Mouse (Mus musculus) B cell, adult 2 months (primary cell): ENCODE results near the gene Esrrg.

Experiments used
- DNase-seq, 2 experiments: peaks; one replicate each; pipeline ENCODE4 v3.0.0; 2022

Esrrg gene

GRCm38 (mm10) chr1:188008476-188008875 lies 399.9 kb downstream of the Esrrg start:
- no peak for DNase-seq

- DNase-seq: no peak
Observed at GRCm38 (mm10) chr1:188009868-188010267, 401.3 kb downstream of the Esrrg start.

- DNase-seq: no peak
Observed at GRCm38 (mm10) chr1:188010860-188011259, 402.3 kb downstream of the Esrrg start.

- no peak for DNase-seq
Observed at GRCm38 (mm10) chr1:188014411-188014810, 405.8 kb downstream of the Esrrg start.

DNA sequence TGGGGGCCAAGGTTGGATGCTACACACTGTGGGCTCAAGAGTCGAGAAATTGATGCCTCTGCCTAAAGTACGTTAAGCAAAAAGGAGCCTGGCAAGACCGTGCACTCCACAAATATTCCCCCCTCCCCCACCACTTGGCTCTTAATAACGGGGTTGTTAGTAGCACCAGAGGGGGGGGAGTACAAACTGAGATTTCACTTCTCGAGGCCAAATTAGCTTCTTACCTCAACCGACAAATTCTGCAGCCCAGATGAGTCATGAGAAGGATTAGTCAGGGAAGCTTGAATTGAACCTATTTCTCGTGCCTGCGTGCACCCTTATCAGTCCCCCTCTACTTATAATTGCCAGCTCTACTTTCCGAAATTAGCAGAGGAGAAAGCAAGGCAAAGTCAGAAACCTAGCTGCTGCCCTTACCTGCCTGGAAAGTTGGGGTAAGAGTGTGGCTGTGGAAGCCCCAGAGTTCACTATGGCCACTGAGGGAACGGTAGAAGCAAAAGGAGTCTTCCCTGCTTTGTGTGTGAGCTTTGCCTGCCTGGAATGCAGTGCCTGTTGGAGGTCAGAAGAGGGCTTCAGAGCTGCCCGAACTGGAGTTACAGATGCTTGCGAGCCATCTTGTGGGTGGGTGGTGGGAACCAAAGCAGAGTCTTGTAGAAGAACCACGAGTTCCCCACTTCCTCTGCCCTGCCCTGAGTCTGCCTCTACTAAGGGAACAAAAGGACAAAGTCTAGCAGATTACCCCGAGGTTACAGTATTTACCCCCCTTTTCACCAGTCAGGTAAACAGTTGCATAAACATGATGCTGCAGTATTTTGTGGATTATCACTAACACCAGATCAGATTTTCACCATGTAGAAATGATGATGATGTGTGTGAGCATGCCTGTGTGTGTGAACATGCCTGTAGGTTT lies 409.6 kb downstream of the Esrrg start:
- DNase-seq: no peak

DNA sequence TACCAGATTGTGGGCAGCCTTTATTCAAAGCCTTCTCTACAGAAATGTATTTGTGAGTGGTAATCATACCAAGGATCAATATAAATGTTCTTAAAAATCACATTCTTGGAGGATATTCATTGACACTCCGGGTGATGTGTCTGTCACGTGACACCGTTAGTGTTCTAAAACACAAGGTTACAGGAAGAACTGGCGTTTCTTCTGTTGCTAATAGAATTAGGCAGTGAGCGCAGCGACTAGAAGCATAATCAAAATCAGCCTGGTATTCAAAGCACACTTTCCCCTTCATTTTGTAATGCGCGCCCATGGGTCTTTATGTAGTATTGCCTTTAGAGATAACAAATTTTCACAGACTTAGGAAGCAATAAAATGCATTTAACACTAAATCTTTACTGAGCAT lies 420.6 kb downstream of the Esrrg start:
- DNase-seq: no peak

DNA sequence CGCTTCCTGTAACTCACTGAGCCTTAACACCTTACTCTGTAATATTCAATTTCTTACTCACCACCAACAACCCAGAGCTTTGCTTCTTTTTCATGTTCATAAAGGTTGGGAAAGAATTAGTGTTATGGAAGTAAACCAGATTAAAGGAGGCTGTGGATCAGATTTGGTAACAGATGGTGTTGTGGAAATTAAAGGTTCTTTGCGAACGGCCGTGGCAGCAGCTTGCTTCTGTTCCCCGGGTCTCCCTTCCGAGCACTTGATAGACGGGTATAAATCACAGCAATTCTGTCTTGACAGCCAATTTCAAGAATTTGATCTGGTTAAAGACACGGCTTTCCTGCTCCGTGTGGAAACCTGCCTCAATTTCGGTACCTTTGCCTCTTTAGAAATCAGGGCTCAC lies 421.5 kb downstream of the Esrrg start:
- DNase-seq: no peak

- no peak for DNase-seq
Observed at GRCm38 (mm10) chr1:188031276-188031675, 422.7 kb downstream of the Esrrg start.

DNA sequence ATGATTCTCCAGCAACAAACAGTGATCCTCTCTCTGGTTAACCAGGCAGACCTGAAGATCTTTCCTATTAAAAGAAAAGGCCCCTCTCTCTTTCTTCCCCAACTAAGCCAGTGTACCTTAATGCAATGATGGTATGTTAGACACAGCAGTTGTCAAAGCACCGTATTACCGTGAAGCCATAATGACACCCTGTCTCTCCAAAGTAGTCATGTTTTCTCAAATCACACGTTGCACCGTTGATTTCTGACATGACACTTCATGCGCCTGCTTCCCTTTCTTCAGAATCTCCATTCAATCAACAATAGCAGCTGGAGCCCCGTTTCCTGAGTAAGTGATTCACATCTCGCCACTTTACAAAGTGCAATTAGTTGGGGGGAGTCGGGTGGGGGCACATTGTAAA lies 427.4 kb downstream of the Esrrg start:
- DNase-seq: no peak

GRCm38 (mm10) chr1:188046691-188047121 lies 438.1 kb downstream of the Esrrg start:
- no peak for DNase-seq

GRCm38 (mm10) chr1:188047148-188047547 lies 438.6 kb downstream of the Esrrg start:
- DNase-seq: no peak

GRCm38 (mm10) chr1:188055888-188056287 lies 447.3 kb downstream of the Esrrg start:
- no peak for DNase-seq

DNA sequence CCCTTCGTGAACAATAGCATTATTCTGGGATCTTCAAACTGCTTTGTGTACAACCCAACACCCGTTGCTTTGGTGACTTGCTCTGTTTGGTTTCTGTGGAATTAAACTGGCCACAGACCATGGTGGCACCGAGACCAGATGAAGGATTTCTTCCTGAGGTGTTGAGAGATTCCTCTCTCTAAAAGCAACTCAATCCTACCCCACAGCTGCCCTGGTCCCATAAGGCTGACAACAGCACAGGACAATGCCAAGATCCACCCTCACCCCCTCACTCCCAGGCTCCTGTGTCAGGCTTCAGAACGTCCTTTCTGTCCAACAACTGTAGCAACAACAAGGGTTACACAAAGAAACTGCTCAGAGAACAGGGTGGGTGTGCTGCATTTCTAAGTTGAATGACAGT lies 449.3 kb downstream of the Esrrg start:
- no peak for DNase-seq

DNA sequence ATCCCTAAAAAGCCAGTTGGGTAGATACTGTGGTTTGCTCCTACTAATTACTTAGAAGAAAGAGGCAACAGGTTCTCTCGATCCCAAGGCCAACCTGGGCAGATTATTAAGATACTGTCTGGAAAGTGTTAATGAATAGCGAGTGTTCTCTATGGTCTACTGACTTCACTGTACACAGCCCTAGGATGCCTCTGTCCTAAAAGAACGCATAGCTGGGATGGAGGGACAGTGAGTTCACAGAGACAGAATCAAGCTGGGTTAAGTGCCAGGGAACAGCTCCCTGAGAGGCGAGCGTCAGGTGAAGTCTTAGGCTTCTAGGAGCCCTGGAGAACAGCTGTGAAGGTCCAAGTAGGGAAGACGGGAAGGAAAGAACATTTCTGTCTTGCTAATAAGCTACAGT lies 450.4 kb downstream of the Esrrg start:
- DNase-seq: no peak

GRCm38 (mm10) chr1:188060493-188060892 lies 451.9 kb downstream of the Esrrg start:
- no peak for DNase-seq

- no peak for DNase-seq
Observed at GRCm38 (mm10) chr1:188068833-188069232, 460.2 kb downstream of the Esrrg start.

- no peak for DNase-seq
Observed at GRCm38 (mm10) chr1:188069849-188070248, 461.3 kb downstream of the Esrrg start.

DNA sequence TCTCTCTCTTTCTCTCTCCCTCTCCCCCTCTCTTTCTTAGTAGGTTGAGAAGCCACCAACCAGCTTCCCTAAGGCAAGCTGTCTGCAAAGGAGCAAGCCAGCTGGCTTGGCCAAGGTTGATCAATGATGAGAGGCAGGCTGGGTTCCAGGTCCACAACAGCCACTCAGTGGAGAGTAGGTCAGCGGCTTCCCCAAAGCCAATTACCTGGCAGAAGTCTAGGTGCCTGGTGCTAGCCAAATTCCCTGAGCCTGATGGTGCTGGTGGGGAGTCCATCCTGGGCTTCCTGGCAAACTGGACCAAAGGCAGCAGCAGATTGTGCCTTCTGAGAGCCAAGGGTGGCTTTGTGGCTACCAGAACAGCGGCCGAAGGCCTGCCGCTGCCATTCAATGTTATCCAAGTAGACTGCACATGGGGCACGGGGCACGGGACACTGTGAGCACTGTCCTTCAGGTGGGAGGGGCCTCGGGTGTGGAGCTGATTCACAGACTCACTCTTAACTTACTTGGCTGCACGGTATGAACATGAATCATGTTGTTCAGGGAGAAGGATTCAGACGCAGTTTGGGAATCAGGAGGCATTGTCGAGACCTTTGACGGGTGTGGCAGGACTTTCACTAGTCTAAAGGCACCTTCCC lies 469.1 kb downstream of the Esrrg start:
- DNase-seq: no peak

DNA sequence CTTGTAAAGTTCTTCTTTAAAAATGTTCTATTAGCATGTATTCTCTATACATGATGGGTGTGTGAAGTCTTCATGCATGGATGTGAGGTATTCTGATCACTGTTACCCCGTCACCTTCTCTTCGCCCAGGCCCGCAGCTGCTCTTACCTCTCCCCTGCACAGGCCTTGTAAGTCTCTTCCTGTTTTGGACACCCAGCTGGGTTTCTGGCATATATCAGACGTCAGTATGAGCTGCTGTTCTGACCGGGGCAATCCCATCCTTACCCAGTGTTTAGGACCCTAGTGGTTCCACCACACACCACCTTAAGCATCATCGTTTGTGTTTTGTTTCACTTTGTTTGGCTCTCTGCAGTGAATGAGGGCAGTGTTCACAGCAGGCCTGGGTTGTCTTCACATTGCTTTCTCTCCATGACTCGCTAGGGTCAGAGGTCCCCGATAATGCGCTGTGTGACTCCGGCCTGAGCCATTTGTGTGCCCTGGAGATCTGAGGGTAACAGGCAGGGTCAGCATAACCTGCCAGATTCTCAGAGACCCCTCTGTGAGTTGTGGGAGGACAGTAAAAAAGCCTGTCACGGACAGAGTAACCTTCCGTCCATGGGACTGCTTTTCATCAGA lies 471.8 kb downstream of the Esrrg start:
- no peak for DNase-seq

GRCm38 (mm10) chr1:188082665-188083640 lies 474.4 kb downstream of the Esrrg start:
- DNase-seq: no peak

GRCm38 (mm10) chr1:188085116-188085879 lies 476.7 kb downstream of the Esrrg start:
- no peak for DNase-seq

- no peak for DNase-seq
Observed at GRCm38 (mm10) chr1:188093724-188094123, 485.1 kb downstream of the Esrrg start.
